Mouse (Mus musculus) bone marrow macrophage, adult 2 months (primary cell): ENCODE data around the gene Bace1. TPM values are rescaled to one million over a fixed set of nuclear protein-coding genes. Genes with fewer than 3 reads are reported as not detected.

Experiments used
- H3K27ac ChIP-seq: 2 replicates; pipeline ENCODE4 v1.5.1; 2012; ENCODE audit warnings: low read depth, low read length; ENCODE audit not compliant: insufficient read depth
- H3K4me1 ChIP-seq: 2 replicates; pipeline ENCODE4 v1.6.1; 2012; ENCODE audit warnings: low read length; ENCODE audit not compliant: control insufficient read depth, insufficient read depth
- H3K4me3 ChIP-seq: 2 replicates; pipeline ENCODE4 v1.5.1; 2012; ENCODE audit warnings: mild to moderate bottlenecking, low read length, moderate library complexity; ENCODE audit not compliant: insufficient read depth
- CTCF ChIP-seq: IDR thresholded peaks from 2 replicates; pipeline ENCODE4 v1.5.1; 2012; ENCODE audit warnings: low read depth, mild to moderate bottlenecking, low read length, moderate library complexity
- POLR2A ChIP-seq: IDR thresholded peaks from 2 replicates; pipeline ENCODE4 v1.6.1; 2012; ENCODE audit warnings: mild to moderate bottlenecking, low read depth, low read length, borderline replicate concordance
- polyA plus RNA-seq: library from polyadenylated mRNA; stranded (reverse); fragments of >200 nt; gene quantifications from 2 replicates; pipeline ENCODE4 v1.2.4, GENCODE M21; 2012; ENCODE audit not compliant: missing spikeins, insufficient read depth, insufficient read length

The Bace1 gene
- 0.93 and 2.0 TPM in 2 replicates for polyA plus RNA-seq

DNA sequence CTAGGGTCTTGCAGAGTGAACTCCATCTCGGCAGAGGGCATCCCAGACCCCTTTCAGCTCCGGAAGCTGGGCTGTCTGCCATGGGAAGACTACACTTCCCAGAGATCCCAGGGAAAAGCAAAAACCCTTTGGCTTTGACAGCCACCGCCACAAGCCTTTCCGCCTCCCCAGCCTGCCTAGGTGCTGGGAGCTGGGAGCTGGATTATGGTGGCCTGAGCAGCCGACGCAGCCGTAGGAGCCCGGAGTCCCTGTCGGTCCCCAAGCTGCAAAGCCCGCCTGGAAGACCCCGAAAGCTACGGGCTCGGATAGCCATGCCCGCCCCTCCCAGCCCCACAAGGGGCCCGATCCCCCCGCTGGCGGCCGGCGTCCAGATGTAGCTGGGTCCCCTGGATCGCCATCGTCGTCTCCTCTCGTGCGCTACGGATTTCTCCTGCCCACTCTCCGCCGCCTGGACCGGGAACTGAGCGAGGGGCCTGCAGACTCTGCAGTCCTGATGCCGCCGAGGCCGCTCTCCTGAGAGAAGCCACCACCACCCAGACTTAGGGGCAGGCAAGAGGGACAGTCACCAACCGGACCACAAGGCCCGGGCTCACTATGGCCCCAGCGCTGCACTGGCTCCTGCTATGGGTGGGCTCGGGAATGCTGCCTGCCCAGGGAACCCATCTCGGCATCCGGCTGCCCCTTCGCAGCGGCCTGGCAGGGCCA, at the start of gene Bace1:
TSS of gene Bace1 (plus strand) at position 147 of the 705 bp plus-strand sequence.
- TF ChIP-seq POLR2A = no peak
- no peak for TF ChIP-seq CTCF
- no peaks in the 10 kb centered on the region for H3K4me1 ChIP-seq
- H3K27ac ChIP-seq = no peak within 1 kb of the TSS
- peak within 1 kb of the TSS; percentile 55 for H3K4me3 ChIP-seq

GRCm38 (mm10) chr9:45791456-45792142, 46.8 kb upstream of the Bace1 start:
- H3K27ac ChIP-seq = no peak overlapping the region
- H3K4me3 ChIP-seq = no peak overlapping the region
- no peaks in the 10 kb centered on the region for H3K4me1 ChIP-seq
- TF ChIP-seq POLR2A (no peak), CTCF (no peak)

DNA sequence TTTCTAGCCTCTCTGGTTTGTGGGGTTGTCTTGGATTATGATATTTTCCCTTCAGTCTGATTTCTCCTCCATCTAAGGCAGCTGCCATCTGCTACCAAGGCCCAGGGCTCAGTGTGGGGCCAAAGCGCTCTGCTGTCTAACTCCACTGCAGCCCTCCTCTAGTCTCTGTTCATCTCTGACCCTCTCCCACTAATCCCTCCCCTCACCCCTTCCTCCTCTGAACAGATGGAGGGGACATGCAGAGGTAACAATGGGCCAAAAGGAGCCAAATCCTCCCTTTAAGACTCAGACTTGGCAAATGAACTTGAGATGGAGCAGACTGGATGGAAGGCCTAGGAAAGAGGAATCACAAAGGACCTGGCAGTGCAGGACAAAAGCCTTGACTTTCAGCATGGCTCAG, 46.1 kb upstream of the Bace1 start:
- no peak overlapping the region for H3K27ac ChIP-seq
- no peaks in the 10 kb centered on the region for H3K4me1 ChIP-seq
- no peak overlapping the region for H3K4me3 ChIP-seq
- TF ChIP-seq CTCF (no peak), POLR2A (no peak)

GRCm38 (mm10) chr9:45793697-45794096, 44.7 kb upstream of the Bace1 start:
- no peak overlapping the region for H3K4me3 ChIP-seq
- no peak for TF ChIP-seq CTCF
- no peak for TF ChIP-seq POLR2A
- no peaks in the 10 kb centered on the region for H3K4me1 ChIP-seq
- no peak overlapping the region for H3K27ac ChIP-seq

DNA sequence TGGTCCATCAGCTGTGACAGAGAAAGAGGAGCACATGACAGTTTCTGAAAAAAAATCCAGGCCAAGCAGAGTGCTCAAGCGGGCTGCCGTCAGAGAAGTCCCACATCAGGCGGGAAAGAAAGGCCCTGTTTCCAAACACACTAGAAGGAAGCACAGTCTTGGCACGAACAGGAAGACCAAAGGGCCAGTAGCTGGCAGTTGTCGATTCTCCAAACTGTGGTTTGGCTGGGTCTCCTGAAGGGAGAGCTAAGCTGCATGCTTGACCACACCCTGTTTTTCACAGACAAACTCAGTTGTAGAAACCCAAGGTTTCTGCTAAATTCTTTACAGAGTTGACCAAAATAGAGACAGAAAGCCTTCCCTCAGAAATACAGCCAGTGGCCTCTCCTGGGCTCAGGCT, 42.7 kb upstream of the Bace1 start:
- Histone ChIP-seq H3K4me1 (no peaks in the 10 kb centered on the region), H3K27ac (no peak overlapping the region), H3K4me3 (no peak overlapping the region)
- TF ChIP-seq POLR2A = no peak
- TF ChIP-seq CTCF = no peak

DNA sequence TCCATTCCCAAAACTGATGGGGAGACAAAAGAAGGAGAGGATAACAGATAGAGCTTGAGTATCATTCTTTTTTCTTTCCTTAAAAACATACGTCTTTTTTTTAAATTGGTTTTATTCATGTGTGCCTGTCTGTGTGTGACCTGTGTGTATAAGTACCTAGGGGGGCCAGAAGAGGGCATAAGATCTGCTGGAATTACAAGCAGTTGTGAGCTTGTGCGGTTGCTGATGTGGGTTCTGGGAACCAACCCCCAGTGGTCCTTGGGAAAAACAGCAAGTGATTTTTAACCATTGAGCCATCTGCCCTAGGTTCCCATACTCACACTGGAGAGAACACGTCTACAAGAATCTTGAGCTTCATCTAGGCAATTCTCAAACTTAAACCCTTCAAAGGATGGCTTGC, 41.1 kb upstream of the Bace1 start:
- no peak for TF ChIP-seq CTCF
- no peak for TF ChIP-seq POLR2A
- Histone ChIP-seq H3K4me3 (no peak overlapping the region), H3K4me1 (no peaks in the 10 kb centered on the region), H3K27ac (no peak overlapping the region)

GRCm38 (mm10) chr9:45798467-45799164, 39.8 kb upstream of the Bace1 start:
- H3K4me3 ChIP-seq = no peak overlapping the region
- TF ChIP-seq CTCF (no peak), POLR2A (no peak)
- H3K4me1 ChIP-seq = no peaks in the 10 kb centered on the region
- H3K27ac ChIP-seq = no peak overlapping the region

GRCm38 (mm10) chr9:45799402-45799801, 39.0 kb upstream of the Bace1 start:
- no peak overlapping the region for H3K4me3 ChIP-seq
- TF ChIP-seq CTCF = no peak
- TF ChIP-seq POLR2A = no peak
- no peak overlapping the region for H3K27ac ChIP-seq
- H3K4me1 ChIP-seq = no peaks in the 10 kb centered on the region

DNA sequence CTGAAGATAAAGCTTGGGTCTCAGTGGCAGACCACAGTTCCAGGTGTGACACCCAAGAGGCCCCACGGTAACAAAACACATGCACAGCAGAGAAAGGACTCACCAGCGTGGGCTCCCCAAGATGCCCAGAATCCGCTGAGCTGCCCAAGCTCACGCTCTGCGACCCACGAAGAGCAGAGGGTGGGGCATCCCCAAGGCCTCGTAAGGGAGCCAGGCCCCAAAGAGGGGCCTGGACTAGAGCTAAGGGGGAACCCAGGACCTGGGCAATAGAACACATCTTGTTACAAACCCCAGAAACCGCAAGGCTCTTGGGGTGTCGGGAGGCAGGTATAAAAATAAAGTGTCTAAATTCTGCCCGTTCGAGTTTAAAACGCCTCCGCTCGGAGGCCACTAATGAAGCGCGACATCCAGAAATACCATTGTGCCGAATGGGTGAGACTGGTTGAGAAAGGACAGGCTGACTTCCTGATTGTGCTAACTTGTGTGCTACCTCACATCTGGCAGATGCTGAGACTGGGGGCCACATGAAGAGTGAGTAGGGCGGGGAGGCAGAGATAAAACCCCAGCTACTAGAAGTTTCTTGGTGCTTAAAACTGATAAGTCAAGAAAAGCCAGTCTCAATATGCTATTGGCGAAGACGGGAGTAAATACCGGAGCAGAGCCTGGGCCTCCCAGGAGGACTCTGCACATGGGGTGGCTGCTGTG, 35.2 kb upstream of the Bace1 start:
- H3K4me1 ChIP-seq = no peaks in the 10 kb centered on the region
- TF ChIP-seq POLR2A = no peak
- no peak for TF ChIP-seq CTCF
- H3K4me3 ChIP-seq = no peak overlapping the region
- no peak overlapping the region for H3K27ac ChIP-seq
